Mouse (Mus musculus): ENCODE results near the gene Ranbp3l.

The Ranbp3l gene

GRCm38 (mm10) chr15:9100446-9101077 is 132.8 kb downstream of the Ranbp3l start:
- no peak for DNase-seq

DNA sequence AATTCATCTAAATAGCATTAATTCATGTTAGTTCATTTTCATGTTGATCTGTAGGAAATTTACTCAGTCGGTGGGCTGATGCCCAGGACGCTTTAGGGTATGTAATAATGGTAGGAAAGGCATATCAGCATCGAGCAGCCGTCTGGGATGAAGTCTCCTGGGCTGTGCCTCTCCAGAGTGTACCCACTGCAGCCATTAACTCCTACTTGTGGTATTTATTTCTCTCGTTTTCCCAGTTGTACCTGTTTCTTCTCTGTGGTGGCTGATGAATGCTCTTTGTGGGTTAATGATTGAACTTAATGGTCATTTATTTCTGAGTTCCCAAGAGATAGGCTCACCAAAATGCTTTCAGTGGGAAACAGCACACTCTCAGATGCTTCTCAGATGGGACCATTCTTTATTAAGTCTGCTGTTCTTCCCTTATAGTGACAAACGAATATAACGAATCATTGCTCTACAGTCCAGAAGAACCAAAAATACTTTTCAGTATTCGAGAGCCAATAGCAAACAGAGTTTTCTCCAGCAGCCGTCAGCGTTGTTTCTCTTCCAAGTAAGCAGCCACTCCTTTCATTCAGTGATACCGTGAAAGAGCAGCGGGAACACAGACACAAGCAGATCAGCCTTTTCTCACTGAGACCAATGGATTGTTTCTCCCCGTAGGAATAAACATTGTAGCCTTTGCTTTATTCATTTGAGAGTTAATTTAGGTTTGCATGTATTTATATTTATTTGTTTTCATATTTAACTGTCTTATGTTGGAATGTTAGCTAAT is 138.7 kb downstream of the Ranbp3l start:
- DNase-seq = no peak

DNA sequence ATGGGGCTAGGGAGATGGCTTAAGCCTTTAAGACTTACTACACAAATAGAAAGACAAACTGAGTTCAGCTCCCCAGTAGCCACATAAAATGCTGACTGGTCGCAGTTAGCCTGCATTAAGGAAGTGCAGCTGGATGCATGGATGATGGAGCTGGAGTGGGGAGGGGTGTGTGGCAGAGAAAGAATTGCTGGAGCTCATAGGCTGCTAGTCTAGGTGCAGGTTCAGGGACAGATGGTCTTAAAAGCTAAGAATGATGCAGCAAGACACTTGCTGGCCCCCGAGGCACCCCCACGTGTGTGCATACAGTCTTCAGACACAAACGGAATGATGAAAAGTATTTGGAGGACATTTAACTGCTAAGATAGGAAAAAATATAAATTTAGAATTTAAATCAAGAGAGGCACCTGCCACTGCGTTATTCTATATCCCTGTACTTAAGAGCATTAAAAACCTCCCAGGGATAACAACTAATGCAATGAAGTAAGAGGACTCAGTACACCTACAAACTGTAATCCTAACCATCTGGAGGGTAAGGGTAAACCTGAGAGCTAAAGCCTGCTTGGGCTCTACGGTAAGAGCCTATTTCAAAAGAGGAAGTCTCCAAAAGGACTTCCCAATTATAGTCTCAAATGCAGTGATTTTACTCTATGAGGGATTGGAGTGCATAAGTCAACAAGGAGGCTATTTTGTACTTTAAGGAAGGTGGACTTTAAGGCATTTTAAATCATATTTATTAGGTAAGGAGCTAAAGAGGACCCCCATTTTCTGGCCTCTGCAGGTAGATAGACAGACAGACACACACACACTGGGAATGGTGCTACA is 143.0 kb downstream of the Ranbp3l start:
- no peak for DNase-seq

DNA sequence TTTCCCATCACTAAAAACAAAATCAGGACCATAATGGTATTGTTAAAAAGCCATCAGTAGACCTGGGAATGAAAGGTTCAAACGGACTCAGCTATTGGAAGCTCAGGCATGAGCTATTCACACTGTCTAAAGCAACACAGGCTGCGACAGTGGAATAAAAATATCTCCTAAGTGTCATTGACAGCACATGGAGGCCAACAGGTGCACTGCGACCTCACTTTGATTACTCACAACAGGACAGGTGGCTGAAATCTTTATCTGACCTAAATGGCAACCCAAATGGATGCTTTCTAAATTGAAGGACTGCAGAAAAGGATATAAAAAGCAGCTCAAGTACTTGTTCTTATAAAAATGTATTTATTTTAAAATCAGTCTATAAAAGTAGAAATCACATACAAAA is 143.9 kb downstream of the Ranbp3l start:
- no peak for DNase-seq

DNA sequence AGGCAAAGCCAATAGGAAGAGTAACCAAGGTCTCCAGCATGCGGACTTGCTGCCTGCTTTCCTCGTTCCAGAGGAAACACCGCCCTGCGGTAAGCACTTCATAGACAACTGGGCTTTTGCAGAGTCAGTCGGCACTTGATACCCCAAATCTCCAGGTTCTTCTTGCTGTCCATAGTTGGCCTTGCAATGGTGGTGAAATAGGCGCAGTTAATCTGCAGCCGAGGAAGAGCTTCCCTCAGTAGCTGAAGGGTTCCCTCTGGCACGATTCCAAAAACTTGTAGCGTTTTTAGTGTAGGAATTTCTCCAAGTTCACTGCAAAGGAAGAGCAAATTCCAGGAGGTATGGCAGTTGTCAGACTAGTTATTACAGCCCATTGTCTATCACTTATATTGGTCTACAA is 145.8 kb downstream of the Ranbp3l start:
- DNase-seq = no peak

DNA sequence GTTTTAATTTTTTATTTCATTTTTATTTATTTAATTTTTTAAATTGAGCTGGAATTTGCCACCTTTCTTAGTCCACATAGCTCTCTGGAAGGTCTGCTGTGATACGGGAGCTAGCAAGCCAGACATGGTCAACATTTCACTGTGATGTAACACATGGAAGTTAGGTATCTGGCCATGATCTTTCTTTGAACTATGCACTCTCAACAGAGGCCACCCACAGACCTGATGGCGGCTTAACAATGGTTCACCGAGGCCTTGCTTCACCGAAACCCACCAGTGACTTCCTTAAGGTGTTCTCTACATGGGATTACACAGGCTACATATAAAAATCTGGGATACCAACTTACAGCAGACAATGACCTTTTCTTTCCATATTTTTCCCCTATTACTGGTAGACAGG is 146.4 kb downstream of the Ranbp3l start:
- no peak for DNase-seq

GRCm38 (mm10) chr15:9114599-9114998 is 146.8 kb downstream of the Ranbp3l start:
- DNase-seq = no peak
